Mouse (Mus musculus) cortical plate, adult 2 months (tissue): ENCODE results near the gene Hivep2. TPM values are rescaled to one million over a fixed set of nuclear protein-coding genes. Genes with fewer than 3 reads are reported as not detected.
A peak's percentile ranks its signal among the peaks of the same experiment; 100 is the strongest.

Source experiments
- H3K27ac ChIP-seq: fragments of 200-500 bp; 2 replicates; pipeline ENCODE4 v1.5.1; 2012; ENCODE audit warnings: low read length, control low read depth, inconsistent platforms; ENCODE audit not compliant: insufficient read depth
- H3K4me1 ChIP-seq: fragments of 200-500 bp; 2 replicates; pipeline ENCODE4 v1.6.1; 2011; ENCODE audit warnings: low read length; ENCODE audit not compliant: control insufficient read depth, insufficient read depth
- H3K4me3 ChIP-seq: fragments of 200-500 bp; 2 replicates; pipeline ENCODE4 v1.5.1; 2011; ENCODE audit warnings: mild to moderate bottlenecking, low read length, control low read depth; ENCODE audit not compliant: insufficient read depth
- CTCF ChIP-seq: fragments of 200-500 bp; IDR thresholded peaks from 2 replicates; pipeline ENCODE4 v1.5.1; 2011; ENCODE audit warnings: mild to moderate bottlenecking, control low read depth, low read length; ENCODE audit not compliant: insufficient read depth; ENCODE audit errors: extremely low read depth
- POLR2A ChIP-seq: fragments of 200-500 bp; IDR thresholded peaks from 2 replicates; pipeline ENCODE4 v1.6.1; 2011; ENCODE audit warnings: mild to moderate bottlenecking, low read length, control low read depth; ENCODE audit not compliant: insufficient read depth; ENCODE audit errors: extremely low read depth
- polyA plus RNA-seq: library from polyadenylated mRNA; depleted of rRNA; stranded (reverse); fragments of >200 nt; gene quantifications from 2 replicates; pipeline ENCODE4 v1.2.3, GENCODE M21; 2012

Hivep2 gene
- polyA plus RNA-seq, 1 experiment, result 101 TPM

- peak overlapping the region; percentile 3 for H3K27ac ChIP-seq
- peaks cover 8% of the 10 kb centered on the region for H3K4me1 ChIP-seq
- TF ChIP-seq POLR2A (no peak), CTCF (no peak)
- H3K4me3 ChIP-seq, result no peak overlapping the region
Observed at GRCm38 (mm10) chr10:14085241-14085659, 119.4 kb downstream of the Hivep2 start.

DNA sequence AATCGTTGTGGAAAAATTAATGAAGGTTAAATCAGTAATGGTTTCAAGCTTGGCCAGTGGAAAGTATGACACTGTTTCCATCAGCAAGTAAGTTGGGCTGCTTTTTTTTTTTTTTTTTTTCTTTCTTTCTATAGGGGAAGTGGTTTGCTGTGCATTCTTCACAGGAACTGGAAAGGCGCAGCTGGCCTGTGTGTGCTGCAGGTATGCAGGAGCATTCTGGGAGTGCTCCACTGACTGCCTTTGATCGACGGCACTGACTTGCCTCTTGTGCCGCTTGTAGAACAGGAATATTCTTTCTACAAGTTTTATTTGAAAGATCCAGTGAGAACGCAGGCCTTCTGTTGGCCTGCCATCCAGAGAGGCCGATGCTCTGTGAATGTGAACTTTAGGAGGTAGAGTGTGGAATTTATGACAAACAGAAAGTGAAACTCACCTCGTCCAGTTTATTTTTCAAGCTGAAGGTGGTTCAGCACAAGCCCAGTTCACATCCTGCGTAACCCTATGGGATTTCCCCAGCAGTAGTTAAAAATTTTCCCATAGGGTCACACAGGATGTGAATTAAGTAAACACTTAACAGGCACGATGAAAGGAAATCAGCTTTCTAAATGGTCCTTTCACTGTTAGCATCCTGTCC lies 120.1 kb downstream of the Hivep2 start:
- TF ChIP-seq CTCF (no peak), POLR2A (no peak)
- Histone ChIP-seq H3K4me1 (peaks cover 8% of the 10 kb centered on the region), H3K27ac (peak overlapping the region; percentile 8; the same call in 1 of the 2 replicates), H3K4me3 (no peak overlapping the region)

DNA sequence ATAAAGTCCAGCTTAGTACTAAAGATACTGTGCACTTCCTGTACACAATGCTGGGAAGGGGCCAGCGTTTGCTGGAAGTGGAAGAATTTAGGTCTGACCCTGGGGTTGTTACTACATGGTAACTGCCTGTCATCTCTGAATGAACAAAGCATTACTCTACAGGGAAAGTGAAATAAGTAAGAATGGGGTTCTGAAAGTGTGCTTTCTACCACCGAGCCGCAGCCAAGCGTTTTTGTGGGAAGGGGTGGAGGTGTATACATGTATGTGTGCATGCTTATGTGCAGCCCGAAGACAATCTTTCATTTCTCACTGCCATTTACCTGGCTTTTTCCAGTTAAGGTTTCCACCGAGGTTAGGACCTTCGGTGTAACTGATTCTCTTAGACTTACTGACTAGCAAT lies 121.4 kb downstream of the Hivep2 start:
- Histone ChIP-seq H3K4me3 (no peak overlapping the region), H3K4me1 (peaks cover 9% of the 10 kb centered on the region), H3K27ac (no peak overlapping the region)
- TF ChIP-seq POLR2A, result no peak
- TF ChIP-seq CTCF, result no peak

DNA sequence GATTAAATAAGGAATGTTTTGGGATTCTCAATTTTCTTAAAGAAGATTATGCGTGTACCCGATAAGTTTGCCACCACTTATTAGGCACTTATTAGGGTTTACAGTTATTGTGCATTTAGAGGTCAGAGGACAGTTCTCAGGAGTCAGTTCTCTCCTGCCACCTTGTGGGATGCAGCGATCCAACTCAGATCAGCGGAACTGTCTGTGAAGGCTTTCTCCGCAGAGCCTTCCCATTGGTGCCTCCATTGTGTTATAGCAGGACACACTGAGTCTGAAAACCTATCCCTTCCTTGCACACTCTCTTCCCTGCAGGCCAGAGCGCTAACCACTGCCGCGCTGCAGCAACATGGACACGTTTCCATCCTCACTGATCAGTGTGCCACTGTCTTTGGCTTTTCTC lies 123.6 kb downstream of the Hivep2 start:
- no peak for TF ChIP-seq POLR2A
- TF ChIP-seq CTCF, result peak; percentile 42
- peaks cover 9% of the 10 kb centered on the region for H3K4me1 ChIP-seq
- no peak overlapping the region for H3K27ac ChIP-seq
- H3K4me3 ChIP-seq, result no peak overlapping the region

DNA sequence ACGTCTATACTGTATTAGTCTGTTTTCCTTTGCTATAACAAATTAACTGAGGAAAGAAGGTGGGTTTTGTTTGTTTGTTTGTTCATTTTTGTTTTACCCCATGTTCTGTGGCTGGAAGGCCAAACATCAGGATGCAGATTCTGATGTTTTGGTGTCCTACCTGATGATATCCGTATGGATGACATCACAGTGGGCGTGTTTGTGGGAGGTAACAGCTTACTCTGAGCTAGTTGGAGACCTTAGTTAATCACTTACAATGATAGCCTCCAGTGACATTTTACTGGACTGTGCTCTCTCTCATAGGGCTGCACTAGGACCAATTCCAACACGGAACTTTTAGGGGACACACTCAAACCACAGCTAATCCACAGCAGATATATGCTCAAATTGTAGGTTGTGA lies 128.2 kb downstream of the Hivep2 start:
- TF ChIP-seq CTCF, result no peak
- TF ChIP-seq POLR2A, result no peak
- Histone ChIP-seq H3K27ac (no peak overlapping the region), H3K4me1 (peaks cover 4% of the 10 kb centered on the region), H3K4me3 (no peak overlapping the region)

DNA sequence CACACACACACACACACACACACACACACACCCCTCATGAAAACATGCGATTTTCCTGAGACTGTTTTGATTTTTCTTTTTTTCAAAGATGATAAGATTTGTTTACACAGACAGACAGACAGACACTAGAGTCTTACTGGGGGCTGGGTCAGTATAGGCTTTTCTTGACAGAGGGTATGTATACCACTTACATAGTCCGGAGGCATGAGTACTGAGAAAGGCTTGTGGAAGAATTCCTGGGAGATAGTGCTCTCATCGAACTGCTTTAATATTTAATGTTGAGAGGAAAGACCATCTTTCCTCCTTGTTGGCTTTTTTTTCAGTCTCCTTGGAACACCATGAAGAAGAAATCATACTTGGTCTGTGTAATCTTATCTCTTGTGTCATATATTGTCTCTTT lies 130.2 kb downstream of the Hivep2 start:
- no peak for TF ChIP-seq POLR2A
- TF ChIP-seq CTCF, result no peak
- H3K4me3 ChIP-seq, result no peak overlapping the region
- peaks cover 4% of the 10 kb centered on the region for H3K4me1 ChIP-seq
- H3K27ac ChIP-seq, result no peak overlapping the region

DNA sequence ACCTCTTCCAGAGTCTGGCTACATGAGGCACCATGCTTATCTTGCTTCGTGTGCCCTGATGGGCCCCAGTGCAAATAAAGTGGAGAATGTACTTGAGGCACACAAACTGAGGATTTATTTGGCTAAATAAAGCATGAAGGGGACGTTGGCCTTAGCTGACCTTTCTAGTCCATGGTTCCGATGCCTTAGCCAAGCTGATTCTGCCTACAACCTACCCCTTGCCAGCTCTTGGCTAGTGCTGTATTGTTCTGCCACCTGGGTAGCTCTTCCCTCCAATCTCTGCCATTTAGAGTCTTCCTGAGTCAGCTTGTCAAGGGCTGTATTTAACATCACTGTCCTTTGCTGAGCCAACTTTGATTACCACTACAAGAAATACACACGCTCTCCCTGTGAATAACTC lies 133.3 kb downstream of the Hivep2 start:
- H3K27ac ChIP-seq, result no peak overlapping the region
- H3K4me1 ChIP-seq, result peaks cover 7% of the 10 kb centered on the region
- no peak overlapping the region for H3K4me3 ChIP-seq
- TF ChIP-seq CTCF, result no peak
- no peak for TF ChIP-seq POLR2A

- Histone ChIP-seq H3K4me1 (peaks cover 7% of the 10 kb centered on the region), H3K27ac (no peak overlapping the region), H3K4me3 (no peak overlapping the region)
- TF ChIP-seq POLR2A (no peak), CTCF (no peak)
Observed at GRCm38 (mm10) chr10:14100041-14100440, 134.2 kb downstream of the Hivep2 start.

- Histone ChIP-seq H3K4me1 (peaks cover 6% of the 10 kb centered on the region), H3K4me3 (no peak overlapping the region), H3K27ac (no peak overlapping the region)
- no peak for TF ChIP-seq CTCF
- no peak for TF ChIP-seq POLR2A
Observed at GRCm38 (mm10) chr10:14100847-14101246, 135.0 kb downstream of the Hivep2 start.

DNA sequence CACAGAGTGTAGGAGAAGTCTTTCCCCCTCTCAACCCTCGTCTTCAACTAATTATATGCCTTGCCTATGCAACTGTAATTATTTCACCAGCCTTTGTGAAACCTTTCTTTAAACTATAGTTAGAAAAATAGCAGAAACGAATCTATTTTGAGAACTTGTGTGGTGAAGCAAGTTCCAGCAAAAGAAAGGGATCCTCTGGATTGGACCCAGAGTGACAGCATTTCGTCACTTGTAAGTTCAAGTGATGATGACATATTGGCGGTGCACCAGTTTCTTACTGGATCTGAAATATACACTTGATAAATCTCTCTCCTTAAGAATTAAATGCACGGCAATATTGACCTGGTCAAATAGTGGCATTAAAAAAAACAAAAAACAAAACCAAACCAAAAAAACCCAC lies 136.1 kb downstream of the Hivep2 start:
- peaks cover 6% of the 10 kb centered on the region for H3K4me1 ChIP-seq
- no peak overlapping the region for H3K4me3 ChIP-seq
- H3K27ac ChIP-seq, result no peak overlapping the region
- TF ChIP-seq CTCF, result no peak
- no peak for TF ChIP-seq POLR2A
